Mouse (Mus musculus) spleen, adult 2 months (tissue): ENCODE data around the gene Olfr287. TPM values are rescaled to one million over a fixed set of nuclear protein-coding genes. Genes with fewer than 3 reads are reported as not detected.

Experiments
- DNase-seq, 2 experiments: peaks; one replicate each; pipeline versions ENCODE4 v3.0.0 to v3.0.0-alpha.2; 2012 to 2021; ENCODE audit warnings: low spot score in 2 of 2, low read depth in 1 of 2
- H3K27ac ChIP-seq: fragments of 200-500 bp; 2 replicates; pipeline ENCODE4 v1.5.1; 2012; ENCODE audit warnings: low read length, inconsistent platforms; ENCODE audit not compliant: insufficient read depth
- H3K27me3 ChIP-seq: fragments of 200-500 bp; 2 replicates; pipeline ENCODE4 v1.6.1; 2012; ENCODE audit warnings: mild to moderate bottlenecking, moderate library complexity, low read length, inconsistent platforms; ENCODE audit not compliant: control insufficient read depth, insufficient read depth
- H3K36me3 ChIP-seq: fragments of 200-500 bp; 2 replicates; pipeline ENCODE4 v1.6.1; 2012; ENCODE audit warnings: mild to moderate bottlenecking, low read length, inconsistent platforms; ENCODE audit not compliant: control insufficient read depth, insufficient read depth
- H3K4me1 ChIP-seq: fragments of 200-500 bp; 2 replicates; pipeline ENCODE4 v1.6.1; 2011; ENCODE audit warnings: inconsistent platforms; ENCODE audit not compliant: control insufficient read depth, insufficient read depth, insufficient read length
- H3K4me3 ChIP-seq: fragments of 200-500 bp; 2 replicates; pipeline ENCODE4 v1.5.1; 2011; ENCODE audit warnings: mild to moderate bottlenecking, inconsistent platforms; ENCODE audit not compliant: insufficient read depth, insufficient read length; ENCODE audit errors: extremely low read depth
- CTCF ChIP-seq: fragments of 200-500 bp; IDR thresholded peaks from 2 replicates; pipeline ENCODE4 v1.5.1; 2011; ENCODE audit warnings: mild to moderate bottlenecking, inconsistent platforms; ENCODE audit not compliant: insufficient read depth, insufficient read length, insufficient replicate concordance; ENCODE audit errors: extremely low read depth
- POLR2A ChIP-seq: fragments of 200-500 bp; IDR thresholded peaks from 2 replicates; pipeline ENCODE4 v1.6.1; 2011; ENCODE audit warnings: low read depth, low read length, inconsistent platforms
- WGBS: fragments of 180-500 bp; shearing (Covaris S2); methylation state at CpG from one replicate; pipeline ENCODE4 v1.1.7; 2018; 5-methylcytosine and 5-hydroxymethylcytosine counted together
- polyA plus RNA-seq: library from polyadenylated mRNA; depleted of rRNA; stranded (reverse); fragments of >200 nt; gene quantifications from 2 replicates; pipeline ENCODE4 v1.2.3, GENCODE M21; 2012

Gene Olfr287
- polyA plus RNA-seq, 1 experiment: not detected

DNA sequence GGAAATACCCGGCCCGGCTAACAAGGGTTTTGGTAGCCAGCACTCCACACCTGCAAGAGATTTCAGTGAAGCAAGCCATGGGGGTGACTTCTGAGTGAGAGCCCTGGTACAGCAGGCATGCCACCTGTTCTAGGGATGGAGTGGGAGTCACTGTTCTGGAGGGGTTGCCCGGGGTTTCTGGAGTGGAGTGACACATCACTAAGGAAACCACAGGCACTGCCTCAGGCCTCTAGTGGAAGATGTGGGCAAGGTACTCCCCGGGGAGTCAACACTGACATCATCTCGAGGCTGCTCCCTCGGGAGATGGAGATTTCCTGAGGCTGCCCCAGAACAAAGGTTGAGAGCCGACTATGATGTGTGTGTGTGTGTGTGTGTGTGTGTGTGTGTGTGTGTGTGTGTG lies 50.5 kb downstream of the Olfr287 start:
- no peak for DNase-seq

DNA sequence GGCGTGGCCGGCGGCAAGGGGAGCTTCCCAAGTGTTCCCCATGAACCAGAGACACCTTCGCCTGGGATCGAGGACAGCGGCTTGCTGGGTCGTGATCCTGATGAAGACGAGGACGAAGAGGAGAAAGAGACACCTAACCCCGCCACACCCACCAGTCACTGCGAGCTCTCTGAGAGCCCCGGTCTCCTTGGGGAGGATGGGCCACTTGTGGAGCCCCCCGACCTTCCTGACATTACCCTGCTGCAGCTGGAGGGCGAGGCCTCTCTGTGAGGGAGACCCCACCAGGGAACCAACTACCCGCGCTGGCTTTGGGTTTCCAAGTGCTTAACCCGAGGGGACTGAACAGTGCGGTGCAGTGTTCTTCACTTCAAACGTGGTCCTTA lies 52.2 kb downstream of the Olfr287 start:
- H3K4me3 ChIP-seq: no peak overlapping the region

More for the DNA sequence above, 50.5 kb downstream of the Olfr287 start:
- Histone ChIP-seq H3K4me1 (peaks cover 7% of the 10 kb centered on the region), H3K36me3 (no peaks in the 10 kb centered on the region), H3K27me3 (peaks cover 19% of the 10 kb centered on the region), H3K4me3 (no peak overlapping the region), H3K27ac (no peak overlapping the region)
- TF ChIP-seq POLR2A (no peak), CTCF (no peak)
- WGBS: 12% methylated on average over 7 of the region's 7 CpGs

DNA sequence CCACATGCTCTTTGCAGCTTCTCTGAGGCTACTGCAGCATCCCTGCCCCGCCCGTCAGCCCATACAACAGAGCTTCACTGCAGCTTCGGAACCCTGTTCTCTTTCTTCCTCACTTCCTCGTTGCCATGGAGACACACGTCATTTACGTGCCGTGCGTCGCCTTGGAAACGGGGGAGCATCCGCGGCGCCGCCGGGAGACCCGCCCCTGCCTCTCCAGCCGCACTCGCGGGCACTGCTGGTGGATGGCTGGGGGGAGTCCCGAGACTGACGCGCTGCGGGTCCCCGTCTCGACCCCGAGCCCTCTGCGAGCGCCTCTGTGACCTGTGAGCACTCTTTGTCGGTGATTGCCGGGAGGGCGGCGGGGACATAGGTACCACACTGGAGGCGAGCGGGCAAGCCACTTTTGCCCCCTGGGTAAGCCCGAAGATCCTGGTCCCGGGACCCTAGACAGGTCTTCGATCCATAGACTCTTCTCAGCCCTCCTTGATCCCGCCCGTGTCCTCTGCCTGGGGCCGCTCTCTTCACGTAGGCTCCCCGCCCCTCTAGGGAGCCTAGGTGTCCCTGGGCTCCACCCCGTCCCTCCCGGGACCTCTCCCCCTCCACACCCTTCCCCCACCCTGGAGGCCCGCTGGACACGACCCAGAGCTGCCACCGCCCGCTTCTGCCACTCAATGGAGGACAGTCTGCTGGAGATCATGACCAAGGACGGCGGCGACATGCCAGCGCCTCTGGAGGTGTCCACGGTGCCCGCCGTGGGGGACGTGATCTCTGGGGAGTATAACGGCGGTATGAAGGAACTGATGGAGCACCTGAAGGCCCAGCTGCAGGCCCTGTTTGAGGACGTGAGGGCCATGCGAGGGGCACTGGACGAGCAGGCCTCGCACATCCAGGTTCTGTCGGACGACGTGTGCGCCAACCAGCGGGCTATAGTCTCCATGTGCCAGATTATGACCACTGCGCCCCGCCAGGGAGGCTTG lies 52.9 kb downstream of the Olfr287 start:
- peaks cover 19% of the 10 kb centered on the region for H3K27me3 ChIP-seq

More for the DNA sequence above, 52.2 kb downstream of the Olfr287 start:
- no peak overlapping the region for H3K27ac ChIP-seq
- peaks cover 19% of the 10 kb centered on the region for H3K27me3 ChIP-seq
- TF ChIP-seq POLR2A: no peak
- no peak for TF ChIP-seq CTCF
- WGBS: 7% methylated on average over 19 of the region's 19 CpGs
- DNase-seq: no peak
- peaks cover 7% of the 10 kb centered on the region for H3K4me1 ChIP-seq
- no peaks in the 10 kb centered on the region for H3K36me3 ChIP-seq

DNA sequence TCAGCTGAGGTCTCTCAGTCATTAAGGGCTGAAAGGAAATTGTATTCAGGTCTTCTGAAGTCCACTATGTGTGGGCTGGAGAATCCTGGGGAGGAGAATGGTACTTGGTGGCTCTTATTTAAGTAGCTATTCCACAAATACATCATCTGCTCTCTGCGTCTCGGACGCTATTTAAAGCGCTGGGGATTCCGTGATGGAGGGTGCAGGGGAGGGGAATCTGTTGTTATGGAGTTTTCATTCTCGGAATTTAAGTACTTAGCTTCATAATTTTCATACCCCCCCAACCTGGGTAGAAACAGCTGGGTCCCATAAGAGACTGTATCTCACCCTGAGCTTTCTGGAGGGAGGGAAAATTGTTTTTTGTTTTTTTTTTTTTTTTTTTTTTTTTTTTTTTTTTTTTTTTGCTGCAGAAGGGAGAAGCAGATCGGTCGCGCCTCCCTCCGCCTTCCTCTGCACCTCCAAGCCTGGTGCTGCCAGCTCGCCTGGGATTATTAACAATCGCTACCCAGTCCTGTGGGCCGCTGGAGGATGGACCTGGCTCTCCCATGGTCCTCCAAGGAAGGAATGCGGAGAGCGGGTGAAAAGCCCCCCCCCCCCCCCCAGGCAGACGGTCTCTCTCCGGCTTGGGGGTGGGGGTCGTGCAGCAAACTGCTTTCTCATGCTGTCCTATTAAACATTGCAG lies 53.8 kb downstream of the Olfr287 start, which contains the start of gene Ccdc184:
Gene Ccdc184, plus strand, starts transcription at position 196 of the 682 bp plus-strand sequence.
- peak within 1 kb of the TSS; percentile 44; the same call in 1 of the 2 replicates for H3K4me3 ChIP-seq
- no peak for TF ChIP-seq CTCF
- no peak for TF ChIP-seq POLR2A
- no peak for DNase-seq
- WGBS: 7% methylated on average over 18 of the region's 18 CpGs
- H3K4me1 ChIP-seq: peaks cover 7% of the 10 kb centered on the region
- no peak within 1 kb of the TSS for H3K27ac ChIP-seq
- no peaks in the 10 kb centered on the region for H3K36me3 ChIP-seq
- H3K27me3 ChIP-seq: peaks cover 19% of the 10 kb centered on the region

More for the DNA sequence above, 52.9 kb downstream of the Olfr287 start:
- no peaks in the 10 kb centered on the region for H3K36me3 ChIP-seq
- peaks cover 7% of the 10 kb centered on the region for H3K4me1 ChIP-seq
- peak; percentile 54 to 66 for DNase-seq
- peak overlapping the region; percentile 44; the same call in 1 of the 2 replicates for H3K4me3 ChIP-seq
- no peak overlapping the region for H3K27ac ChIP-seq
- WGBS: 6% methylated on average over 69 of the region's 69 CpGs
- TF ChIP-seq POLR2A (no peak), CTCF (no peak)

DNA sequence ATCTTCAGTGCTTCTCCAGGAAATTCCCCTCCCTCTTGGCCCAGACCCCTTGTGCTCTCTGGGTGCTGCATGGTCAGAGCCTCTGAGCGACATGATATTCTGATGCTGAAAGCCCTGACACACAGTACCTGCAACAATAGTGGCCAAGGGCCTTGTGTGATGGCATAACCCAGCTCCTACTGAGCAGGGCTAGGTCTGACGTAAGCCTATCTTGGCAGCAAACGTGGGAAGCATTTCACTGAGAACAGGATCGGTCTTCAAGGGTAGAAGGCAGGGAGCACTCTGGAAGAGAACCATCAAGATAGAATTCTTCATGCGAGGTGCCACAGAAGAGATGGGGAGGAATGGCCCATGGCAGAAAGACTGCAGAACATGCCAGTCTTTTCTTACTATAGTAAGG lies 55.3 kb downstream of the Olfr287 start, which contains the start of gene Asb8:
Gene Asb8, minus strand, starts transcription at position 101 of the 400 bp plus-strand sequence.
- DNase-seq: no peak
- peaks cover 7% of the 10 kb centered on the region for H3K4me1 ChIP-seq
- H3K27ac ChIP-seq: no peak within 1 kb of the TSS
- H3K27me3 ChIP-seq: peaks cover 19% of the 10 kb centered on the region
- no peaks in the 10 kb centered on the region for H3K36me3 ChIP-seq
- no peak within 1 kb of the TSS for H3K4me3 ChIP-seq
- TF ChIP-seq CTCF (no peak), POLR2A (no peak)
- 85% methylated on average over 5 of the region's 5 CpGs for WGBS

DNA sequence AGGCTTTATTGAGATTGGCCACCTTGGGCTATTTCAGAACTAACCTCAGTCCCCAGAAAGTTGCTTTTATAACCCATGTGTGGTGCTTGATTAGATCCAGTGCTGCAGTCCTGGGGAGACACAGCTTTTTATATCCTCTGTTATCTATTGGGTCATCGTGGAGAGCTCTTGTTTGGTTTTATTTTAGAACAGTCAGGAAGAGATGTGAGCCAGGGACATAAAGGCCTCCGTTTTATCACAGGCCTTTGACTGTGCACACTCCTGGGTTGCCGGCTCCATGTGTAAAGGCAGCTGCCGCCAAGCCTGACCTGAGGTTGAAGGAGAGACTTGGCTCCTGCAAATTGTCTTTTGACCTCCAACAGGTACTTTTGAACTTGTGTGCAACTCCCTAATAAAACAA lies 58.3 kb downstream of the Olfr287 start:
- Histone ChIP-seq H3K27ac (no peak overlapping the region), H3K4me3 (no peak overlapping the region), H3K4me1 (peaks cover 4% of the 10 kb centered on the region), H3K36me3 (no peaks in the 10 kb centered on the region), H3K27me3 (peaks cover 6% of the 10 kb centered on the region)
- DNase-seq: no peak
- 75% methylated on average over 4 of the region's 4 CpGs for WGBS
- TF ChIP-seq CTCF (no peak), POLR2A (no peak)
